Mouse (Mus musculus) heart, adult 9 months (tissue): Measurements from ENCODE around the gene Gm17455.

Experiments
- DNase-seq, 2 experiments: peaks; one replicate each; pipeline ENCODE4 v3.0.0; 2022; ENCODE audit warnings: low spot score in 2 of 2

Gm17455 gene

DNA sequence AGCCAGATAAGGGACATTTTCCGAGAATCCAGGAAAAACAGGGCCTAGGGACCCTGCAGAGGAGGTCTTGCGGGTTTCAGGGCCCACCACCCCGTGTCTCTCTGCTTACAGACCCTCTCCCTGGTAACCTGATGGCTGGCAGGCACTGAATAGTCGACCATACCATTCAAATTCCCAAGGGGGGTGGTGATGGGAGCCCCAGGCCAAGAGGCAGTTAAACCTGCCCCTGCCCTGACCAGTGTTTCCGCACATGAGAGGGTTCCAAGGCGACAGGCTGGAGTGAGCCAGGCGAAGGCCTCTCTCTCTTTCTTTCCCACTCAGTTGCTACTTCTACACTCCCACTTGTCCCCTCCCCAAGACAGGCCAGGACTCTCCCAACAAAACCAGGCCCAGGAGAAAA lies at the start of gene Gm17455:
Gene Gm17455, plus strand, starts transcription at position 278 of the 400 bp plus-strand sequence.
- DNase-seq = no peak

DNA sequence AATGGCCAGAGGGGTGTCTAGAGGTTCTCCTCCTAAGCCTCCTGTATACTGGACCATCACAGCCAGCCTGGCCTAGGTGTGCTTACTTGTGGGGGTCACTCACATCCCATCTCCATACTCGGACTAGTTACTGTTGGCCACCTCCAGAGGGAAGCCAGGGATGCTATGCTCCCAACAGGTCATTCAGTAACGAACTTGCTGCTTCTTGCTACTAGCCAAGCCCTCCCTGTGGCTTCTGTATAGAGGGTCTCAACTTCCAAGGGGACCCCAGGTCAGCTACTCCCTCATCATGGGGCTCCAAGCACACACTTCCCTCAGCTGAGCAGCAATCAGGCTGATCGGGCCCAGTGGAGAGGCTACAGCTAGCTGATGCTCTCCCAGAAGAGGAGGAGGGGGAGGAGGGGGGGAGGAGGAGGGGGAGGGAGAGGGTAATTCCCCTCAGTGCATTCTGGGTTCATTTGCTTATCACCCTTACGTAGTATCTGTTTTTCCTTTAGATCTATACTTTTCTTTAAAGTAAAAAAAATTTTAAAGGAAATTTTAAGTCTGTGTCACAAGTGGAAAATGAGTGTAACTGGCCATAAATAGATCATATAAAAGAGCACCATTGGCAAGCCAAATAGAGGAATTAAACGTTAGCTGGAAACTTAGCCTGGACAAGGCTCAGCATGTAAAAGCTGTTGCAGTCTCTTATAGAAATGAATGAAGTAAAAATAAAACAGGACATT lies 49.3 kb upstream of the Gm17455 start:
- no peak for DNase-seq

DNA sequence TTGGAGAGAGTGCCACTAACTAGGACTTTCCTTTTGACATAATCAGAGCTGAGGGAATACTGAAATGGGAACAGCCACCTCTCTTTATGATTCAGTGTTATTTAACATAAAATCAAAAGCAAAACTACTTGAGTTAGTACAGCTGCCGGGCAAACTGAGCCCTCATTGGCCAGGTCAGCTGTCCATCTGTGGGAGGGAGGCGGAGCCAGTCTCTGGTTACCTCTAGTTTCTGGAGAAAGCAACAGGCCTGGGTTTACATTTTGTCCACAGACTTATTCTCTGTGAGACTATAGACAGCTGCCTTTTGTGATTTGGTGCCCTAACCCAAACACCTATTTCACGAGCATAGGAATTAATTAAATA lies 48.7 kb upstream of the Gm17455 start:
- DNase-seq = peak; percentile 88 to 92

DNA sequence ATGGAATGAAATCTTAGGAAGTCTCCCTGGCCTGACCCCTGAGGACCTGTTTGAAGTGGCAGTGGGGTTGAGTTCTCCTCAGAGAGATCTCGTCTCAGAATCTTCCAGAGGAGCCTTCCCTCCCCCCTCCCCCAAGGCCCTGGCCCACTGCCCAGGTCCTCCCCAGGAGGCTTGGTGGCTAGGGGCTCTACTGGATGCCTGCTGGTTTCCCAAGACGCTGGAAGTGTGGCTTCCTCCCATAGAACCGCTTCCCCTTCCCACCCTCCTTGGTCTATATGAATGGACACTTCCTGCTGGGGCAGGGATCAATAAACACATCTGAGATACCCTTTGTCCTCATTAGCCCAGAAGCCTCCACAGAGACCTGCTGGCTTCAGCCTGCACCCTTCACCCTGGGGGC lies 48.3 kb upstream of the Gm17455 start:
- DNase-seq = no peak

DNA sequence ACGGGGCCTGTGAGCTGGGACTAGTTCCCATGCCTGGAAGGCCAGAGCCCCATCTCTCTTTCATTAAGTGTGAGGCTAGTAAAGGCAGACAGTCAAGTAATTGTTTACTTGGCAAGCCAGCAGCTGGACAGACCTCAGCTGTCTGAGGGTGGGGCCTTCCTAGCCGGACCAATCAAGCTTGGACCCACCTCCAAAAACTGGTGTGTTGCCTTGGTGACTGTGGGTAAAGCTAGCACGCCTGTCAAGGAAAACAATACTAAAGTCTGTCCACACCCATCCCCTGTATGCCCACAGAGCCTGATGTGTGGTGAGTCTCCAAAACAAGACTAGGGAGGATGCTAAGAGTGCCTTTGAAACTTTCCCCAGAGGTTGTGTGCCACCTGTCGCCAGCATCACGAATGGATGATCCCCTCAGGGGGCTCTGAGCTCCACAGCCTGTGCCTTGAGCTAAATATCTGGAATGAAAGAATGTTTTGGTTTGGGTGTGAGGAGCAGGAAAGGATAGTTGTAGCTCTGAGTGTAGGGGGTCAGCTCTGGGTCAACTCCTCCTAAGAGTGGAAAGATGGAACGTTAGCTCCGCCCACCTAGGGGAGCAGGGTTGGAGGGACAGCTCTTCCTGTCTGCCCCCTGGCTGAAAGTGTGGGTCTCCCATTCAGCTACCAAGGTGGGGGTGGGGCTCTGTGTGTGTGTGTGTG lies 47.6 kb upstream of the Gm17455 start:
- DNase-seq = peak; percentile 90 to 94

DNA sequence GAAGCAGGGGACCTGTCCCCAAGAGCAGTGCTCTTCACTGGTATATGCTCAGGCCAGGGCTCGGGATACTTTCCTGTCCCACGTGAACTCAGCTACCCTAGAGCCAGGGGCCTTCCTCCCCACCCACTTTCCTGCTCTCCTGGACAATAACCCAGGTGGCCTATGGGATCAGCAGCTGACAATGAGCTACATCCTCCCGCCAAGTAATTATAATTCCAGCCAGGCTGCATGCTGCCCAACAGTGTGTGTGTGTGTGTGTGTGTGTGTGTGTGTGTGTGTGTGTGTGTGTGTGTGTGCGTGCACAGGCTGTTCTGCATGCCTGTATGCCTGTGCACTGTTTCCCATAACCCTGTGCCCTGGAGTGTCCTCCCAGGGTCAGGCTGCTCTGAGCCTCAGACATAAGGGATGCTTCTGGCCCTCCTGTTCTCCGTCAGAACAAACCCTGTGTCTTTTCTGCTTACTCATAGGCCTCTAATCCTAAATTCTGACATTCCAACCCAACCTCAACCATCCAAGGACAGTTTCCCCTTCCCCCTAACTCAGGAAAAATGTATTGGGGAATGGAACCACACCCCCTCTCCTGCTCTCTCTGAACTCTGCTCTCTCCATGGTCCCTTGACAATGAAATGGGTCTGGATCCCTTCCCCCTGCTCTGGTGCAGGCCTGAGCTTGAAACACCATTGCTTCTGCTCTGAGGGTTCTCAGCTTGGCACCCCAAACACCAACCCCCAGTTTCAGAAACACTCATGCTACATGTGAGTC lies 46.1 kb upstream of the Gm17455 start:
- DNase-seq = peak; percentile 58 to 84

DNA sequence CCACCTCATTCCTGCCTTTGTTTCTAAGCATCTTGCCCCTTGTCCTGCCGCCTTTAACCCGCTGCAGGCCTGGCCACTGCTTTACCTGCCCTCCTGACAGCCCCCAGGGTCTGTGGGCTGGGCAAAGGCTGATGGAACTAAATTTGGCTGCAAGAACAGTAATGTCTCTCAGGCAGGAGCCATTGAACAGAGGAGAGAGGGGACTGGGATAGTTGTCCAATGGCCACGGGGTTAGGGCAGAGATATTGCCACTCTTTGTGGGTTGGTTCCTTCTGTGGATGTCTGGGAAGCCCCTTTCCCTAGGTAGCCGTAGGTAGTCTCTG lies 45.6 kb upstream of the Gm17455 start:
- no peak for DNase-seq

DNA sequence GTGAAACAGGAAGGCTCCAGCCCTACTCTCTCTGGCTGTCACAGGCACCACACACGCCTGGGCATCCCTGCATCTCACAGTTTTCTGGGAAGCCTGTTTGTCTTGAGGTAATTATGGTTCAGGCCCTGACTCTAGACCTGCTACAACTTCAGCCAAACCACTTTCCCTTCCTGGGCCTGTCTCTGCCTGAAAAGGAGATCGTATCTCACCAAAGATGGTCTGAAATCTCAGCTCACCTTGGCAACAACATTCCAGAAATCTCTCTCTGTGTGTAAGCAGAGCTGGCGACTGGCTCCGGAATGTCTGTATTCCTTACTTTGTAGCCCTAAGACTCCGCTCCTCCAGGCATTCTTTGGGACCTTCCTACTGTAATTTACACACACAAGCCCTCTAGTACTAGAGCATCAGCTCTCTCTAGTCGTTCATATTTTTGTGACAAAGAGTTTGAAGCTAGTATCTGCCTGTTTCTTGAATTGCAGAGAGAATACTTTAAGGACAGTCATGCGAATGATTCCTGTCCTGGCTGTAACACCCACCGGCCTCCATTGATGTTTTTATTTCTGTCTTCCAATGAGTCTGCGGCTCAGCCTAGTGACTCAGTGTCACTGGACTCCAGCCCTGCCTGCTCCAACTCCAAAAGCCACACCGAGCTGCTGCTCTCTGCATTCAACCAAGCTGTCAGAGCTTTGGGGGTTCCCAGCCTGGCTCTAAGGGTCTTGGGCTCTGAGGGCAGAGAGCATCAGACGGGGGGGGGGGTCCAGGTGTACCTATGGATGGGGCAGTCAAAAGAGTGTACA lies 44.4 kb upstream of the Gm17455 start:
- no peak for DNase-seq

DNA sequence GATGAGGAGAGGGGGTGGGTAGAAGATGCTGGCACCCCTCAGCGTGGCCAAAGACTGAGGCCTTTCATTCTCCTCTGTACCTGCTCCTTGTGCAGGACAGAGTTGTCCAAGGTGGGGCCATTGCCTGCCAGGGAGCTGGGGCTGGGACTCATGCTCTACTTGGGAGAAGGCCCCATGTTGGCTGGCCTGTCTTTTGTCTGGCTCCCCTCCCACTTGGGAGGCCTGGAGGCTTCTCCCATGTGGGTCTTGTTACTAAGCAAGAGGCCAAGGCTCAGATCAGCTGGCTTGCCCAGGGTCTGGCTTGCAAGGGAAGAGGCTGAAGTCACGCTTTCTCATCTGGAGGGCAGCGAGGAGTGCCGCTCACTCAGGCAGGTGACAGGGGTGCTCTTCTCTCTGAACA lies 42.1 kb upstream of the Gm17455 start:
- no peak for DNase-seq

DNA sequence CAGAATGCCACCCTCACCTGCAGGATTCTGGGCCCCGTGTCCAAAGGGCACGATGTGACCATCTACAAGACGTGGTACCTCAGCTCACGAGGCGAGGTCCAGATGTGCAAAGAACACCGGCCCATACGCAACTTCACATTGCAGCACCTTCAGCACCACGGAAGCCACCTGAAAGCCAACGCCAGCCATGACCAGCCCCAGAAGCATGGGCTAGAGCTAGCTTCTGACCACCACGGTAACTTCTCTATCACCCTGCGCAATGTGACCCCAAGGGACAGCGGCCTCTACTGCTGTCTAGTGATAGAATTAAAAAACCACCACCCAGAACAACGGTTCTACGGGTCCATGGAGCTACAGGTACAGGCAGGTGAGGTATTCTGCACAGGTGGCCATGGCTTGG lies 41.6 kb upstream of the Gm17455 start:
- DNase-seq = no peak

DNA sequence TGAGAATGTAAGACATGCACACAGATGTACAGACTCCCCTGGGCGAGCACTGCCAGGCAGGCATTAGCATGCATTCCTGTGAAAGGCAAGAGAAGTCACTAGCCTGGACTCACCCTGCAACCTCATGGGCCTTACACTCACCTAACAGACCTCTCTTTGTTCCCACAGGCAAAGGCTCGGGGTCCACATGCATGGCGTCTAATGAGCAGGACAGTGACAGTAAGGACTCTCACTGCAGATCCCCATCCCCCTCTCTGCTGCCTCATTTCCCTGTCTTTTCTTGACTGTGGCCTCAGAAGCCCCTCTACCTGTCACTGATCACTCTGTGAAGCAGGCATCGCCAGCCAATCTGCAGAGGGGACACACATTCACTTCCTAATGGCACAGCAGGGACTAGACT lies 40.8 kb upstream of the Gm17455 start:
- no peak for DNase-seq

DNA sequence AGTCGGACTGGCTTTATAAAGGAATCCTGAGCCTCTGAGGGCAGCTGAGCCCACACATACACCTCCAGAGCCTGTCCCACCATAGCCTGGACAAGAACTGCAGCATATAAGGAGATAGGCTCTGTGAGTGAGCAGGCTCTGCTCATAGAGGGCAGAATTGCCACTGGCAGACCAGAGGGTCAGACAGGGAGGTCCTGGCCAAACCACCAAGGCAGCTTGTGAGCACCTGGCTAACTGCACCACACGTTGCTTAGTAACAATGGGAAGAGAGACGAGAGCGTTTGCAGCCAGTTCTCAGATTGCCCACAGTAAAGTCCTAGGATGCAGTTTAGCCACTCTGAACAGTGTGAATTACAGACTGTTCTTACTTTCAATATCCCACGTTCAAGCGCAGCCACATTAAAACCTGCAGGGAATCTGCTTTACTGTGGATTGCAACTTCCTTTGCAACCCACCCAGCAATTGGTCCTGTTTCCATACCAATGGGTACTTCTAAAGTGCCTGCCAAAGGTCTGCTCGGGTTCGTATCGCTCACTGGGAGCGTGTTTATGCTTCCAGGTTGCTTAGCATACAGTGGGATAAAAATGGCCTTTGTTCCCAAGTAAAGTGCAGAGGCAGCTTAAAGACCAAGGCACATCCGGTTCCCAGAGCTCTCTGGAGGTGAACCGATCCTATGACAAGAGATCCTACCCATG lies 37.8 kb upstream of the Gm17455 start:
- no peak for DNase-seq

DNA sequence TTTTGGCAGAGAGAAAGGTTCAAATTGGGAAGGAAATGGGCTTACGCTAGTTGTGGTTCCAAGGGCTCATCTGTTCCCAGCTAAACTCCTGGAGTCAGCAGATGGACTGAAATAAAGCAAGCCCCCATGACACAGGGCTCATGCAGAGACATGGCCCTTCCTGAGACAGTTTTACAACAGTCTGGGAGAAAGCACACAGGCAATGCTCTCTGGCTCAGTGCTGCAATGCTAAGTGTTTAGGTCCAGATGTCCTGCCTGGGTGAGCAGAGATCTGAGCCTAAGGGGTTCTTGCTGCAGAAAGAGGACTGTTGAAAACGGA lies 37.3 kb upstream of the Gm17455 start:
- DNase-seq = peak in 1 of 2 experiments; percentile 75

DNA sequence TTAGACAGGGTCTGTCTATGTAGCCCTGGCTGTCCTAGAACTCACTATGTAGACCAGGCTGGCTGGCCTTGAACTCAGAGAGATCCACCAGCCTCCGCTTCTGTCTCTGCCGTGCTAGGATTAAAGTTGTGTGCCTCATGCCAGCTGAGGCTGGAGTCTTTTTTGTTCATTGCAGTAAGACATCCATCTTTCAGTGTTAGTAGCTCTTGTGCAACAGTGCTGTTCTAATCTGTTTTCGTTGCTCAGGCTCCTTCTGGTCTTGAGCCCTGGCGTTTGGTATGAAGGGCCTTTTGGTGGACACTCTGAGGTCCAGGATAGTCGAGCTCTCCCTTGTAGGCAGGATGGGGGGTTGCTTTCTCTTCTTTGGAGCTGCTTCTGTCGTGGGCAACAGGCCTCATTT lies 36.1 kb upstream of the Gm17455 start:
- no peak for DNase-seq

DNA sequence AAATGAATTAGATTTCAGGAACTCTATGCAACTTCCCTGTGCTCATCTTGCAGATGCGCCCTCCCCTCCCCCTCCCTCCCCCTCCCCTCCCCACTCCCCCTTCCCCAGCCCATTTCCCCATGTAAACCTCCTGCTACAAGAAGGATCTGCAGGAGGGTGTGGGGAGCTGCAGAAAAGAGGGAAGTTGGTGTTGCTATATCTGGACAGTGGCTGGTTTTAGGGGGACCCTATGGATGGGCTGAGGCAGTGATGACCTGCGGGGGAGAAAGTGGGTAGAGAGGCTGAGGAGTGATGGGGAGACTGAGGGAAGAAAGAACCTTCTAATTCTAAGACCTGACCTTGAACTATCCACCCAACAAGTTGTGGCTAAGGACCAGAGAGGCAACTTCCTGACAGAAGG lies 32.4 kb upstream of the Gm17455 start:
- no peak for DNase-seq

DNA sequence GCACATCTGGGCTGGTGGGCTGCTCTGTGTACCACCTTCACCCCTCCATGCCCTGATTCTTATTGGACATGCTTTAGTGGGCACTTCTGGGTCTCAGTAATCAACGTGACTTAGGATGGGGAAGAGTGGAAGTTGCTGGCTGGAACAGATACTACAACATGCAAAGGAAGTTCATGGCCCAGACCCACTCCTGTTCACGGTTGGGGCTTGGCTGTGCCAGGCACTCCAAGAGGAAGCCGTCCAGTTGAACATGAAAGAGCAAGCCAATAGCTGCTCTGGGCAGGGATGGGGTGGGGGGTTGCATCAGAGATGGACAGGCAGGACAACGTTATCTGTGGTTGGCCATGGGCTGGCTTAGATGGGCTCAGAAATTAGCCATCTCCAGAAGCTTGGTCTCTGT lies 31.6 kb upstream of the Gm17455 start:
- DNase-seq = no peak

DNA sequence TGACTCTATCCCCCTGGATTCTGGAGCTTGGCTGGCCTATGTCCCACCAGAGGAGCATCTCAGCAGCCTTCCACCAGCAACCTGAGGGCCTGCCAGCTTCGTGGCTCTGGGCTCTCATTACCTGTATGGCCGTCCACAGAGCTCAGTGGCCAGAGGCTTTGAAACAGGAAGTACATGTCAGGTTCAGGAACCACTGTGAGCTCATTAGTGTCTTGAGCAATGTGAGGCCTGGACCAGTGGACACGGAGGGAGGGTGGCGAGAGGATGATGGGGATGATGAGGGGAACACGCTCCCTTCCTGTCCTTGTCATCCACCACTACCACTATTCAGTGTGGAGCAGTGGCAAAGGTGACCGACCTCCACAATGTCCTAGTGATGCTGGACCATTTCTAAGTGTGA lies 30.1 kb upstream of the Gm17455 start:
- no peak for DNase-seq

DNA sequence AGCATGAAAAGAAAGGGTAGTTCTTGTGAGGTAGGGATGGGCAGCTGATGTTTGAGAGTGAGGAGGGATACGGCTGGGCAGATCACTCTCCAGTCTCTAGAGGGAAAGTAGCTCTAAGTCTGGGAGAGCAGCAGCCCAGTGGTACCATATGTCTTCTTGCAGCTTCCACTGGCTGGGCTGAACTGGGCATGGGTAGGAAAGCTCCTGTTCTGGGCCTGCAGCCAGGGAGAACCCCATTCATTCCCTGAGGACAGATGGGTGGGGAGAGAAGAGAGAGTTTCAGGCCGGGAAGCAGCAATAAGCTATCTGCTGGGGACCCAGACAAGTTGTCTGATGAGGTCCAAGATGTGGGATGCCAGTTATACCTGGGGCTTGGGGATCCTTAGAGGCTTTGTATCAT lies 29.4 kb upstream of the Gm17455 start:
- no peak for DNase-seq

DNA sequence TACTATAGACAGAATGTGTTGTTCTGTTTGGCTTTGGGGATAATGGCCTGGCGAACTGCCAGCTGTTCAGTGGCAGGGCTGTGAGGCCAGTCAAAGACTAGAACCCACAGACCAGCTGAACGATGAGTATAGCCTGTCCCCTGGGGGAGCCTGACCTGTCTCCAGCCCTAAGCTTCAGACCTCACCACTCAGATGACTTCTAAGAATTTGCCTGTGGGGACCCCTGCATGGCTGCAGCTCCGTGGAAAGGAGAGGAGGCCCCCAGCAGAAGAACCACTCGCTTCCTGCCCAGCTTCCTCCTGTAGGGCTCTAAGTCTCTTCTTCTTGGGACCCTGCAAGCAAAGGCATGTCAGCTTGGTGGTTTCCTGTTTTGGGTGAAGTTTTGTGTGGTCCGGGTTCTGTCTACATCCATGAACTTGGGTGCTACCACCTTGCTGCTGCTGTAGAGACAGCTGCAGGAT lies 28.9 kb upstream of the Gm17455 start:
- DNase-seq = no peak

DNA sequence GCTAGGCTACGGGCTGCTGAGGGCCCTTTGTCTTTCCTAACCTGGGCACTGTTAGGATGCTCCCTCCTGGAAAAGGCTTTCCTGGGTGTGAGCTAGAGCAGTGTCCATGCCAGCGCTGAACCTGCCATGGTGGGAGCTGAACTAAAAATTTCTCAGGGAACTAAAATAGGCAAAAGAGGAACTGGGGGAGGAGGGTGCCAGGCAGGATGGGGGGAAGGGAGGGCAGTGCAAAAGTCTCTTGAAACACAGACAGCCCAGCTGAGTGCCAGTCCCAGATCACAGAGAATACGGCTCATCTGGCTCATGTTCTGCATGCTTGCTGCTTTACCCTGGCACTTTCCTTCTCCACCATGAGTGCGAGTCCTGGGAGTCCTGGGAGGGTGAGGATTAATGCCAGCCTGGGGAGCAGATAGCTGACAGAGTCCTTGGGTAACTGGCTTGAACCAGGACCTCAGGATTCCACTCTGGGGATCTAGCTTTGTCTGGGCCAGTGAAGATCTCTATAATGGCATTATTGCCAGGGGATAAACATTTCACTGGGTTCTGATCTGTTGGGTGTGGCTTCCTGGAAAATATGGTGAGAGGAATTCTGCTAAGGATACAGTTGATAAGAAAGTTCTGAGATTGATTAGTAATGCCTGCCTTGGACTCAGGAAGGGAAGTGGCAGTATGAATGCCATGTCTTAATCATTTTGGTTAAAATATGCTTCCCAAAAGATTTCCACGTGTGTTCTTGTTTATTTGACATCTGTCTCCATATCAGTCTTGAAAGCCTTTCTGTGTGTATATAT lies 27.7 kb upstream of the Gm17455 start:
- DNase-seq = no peak

DNA sequence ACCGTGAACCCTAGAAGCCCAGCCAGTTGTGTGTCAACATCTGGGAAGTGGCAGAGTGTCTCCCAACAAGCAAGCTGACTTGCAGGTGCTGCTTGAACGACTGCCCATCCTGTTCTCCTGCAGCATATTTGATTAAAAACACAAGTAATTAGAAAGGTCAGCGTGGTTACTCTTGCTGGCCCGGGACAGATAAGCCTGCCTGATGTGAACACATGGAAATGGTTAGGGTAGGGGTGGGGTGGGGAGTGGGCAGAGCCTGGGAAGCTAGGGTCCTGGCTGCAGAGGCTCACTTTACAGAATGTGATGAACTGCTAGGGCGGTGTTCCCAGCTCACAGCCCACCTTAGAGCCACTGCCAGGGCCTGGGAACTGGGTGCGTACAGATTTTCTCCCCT lies 26.0 kb upstream of the Gm17455 start:
- no peak for DNase-seq
